Mouse (Mus musculus) ES-E14 (cell line): Measurements from ENCODE around the gene Phf21a.

Experiments
- CHD2 ChIP-seq: IDR thresholded peaks from 2 replicates; pipeline ENCODE4 v1.6.1; 2014; ENCODE audit warnings: mild to moderate bottlenecking, low read depth, low read length, inconsistent platforms
- MAFK ChIP-seq: IDR thresholded peaks from 2 replicates; pipeline ENCODE4 v1.6.1; 2014; ENCODE audit warnings: mild to moderate bottlenecking, low read depth, low read length, inconsistent platforms; ENCODE audit not compliant: insufficient read depth
- ZNF384 ChIP-seq: IDR thresholded peaks from 2 replicates; pipeline ENCODE4 v1.6.1; 2012; ENCODE audit warnings: low read depth, low read length, inconsistent platforms

DNA sequence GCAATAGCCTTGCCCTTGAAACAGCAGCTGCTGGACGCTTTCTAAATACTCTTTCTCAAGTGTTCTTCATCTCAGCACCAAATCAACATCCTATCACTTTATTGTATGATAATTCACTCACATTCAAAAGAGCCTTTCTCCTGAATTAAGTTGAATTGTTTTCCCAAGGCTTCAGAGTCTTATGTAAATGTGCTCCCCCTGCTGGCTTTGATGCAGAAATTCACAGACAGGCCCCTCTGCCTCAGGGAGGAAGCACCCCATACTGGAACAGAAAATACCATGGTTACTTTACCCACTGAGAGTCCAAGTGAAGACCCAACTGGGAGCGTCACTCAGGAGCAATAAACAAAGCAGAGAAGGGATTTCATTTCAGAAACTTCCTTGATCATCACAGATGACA, 237.9 kb downstream of the Phf21a start:
- TF ChIP-seq CHD2: no peak
- no peak for TF ChIP-seq ZNF384
- TF ChIP-seq MAFK: no peak
